Mouse (Mus musculus): ENCODE results near the gene Cactin. TPM values are rescaled to one million over a fixed set of nuclear protein-coding genes. Genes with fewer than 3 reads are reported as not detected.

Cactin gene
- 51.2 and 53.2 TPM in 2 replicates for polyA plus RNA-seq (2014; fragmentation: Nextera tagmentation; extraction: Ambion mirVana)

- WGBS = under 1% methylated on average over 68 of the region's 68 CpGs
- H3K4me2 ChIP-seq (ENCODE audit: low read depth, low read length, severe bottlenecking) = peak within 1 kb of the TSS; percentile 79
- peak within 1 kb of the TSS; percentile 72 for H3K27ac ChIP-seq (ENCODE audit: low read depth, low read length)
- H3K4me3 ChIP-seq (ENCODE audit: low read depth, low read length) = peak within 1 kb of the TSS; percentile 93
- peak; percentile 91 for ATAC-seq (replicated peaks; ENCODE audit: low FRiP score)
- no peaks in the 10 kb centered on the region for H3K9me3 ChIP-seq (ENCODE audit: control insufficient read depth, low read length)
- peak within 1 kb of the TSS; percentile 83 for H3K9ac ChIP-seq (ENCODE audit: low read length)
- peaks cover 23% of the 10 kb centered on the region for H3K36me3 ChIP-seq (ENCODE audit: control insufficient read depth, insufficient read depth, low read length)
- DNase-seq (ENCODE audit: low spot score) = peak; percentile 99
- peaks cover 20% of the 10 kb centered on the region for H3K4me1 ChIP-seq (replicated peaks; ENCODE audit: control insufficient read depth, insufficient read depth, low read length)
- H3K27me3 ChIP-seq (ENCODE audit: control insufficient read depth, insufficient read depth, low read length) = no peaks in the 10 kb centered on the region
These were observed at the start of gene Cactin for GRCm38 (mm10) chr10:81320550-81321347. TSS of gene Cactin (plus strand) at chr10:81321103.

GRCm38 (mm10) chr10:81272356-81272755, 48.5 kb upstream of the Cactin start:
- WGBS = 97% methylated on average over 21 of the region's 21 CpGs
- DNase-seq (ENCODE audit: low spot score) (no peak), ATAC-seq (replicated peaks; ENCODE audit: low FRiP score) (no peak)
- Histone ChIP-seq H3K4me2 (ENCODE audit: low read depth, low read length, severe bottlenecking) (no peak overlapping the region), H3K4me3 (ENCODE audit: low read depth, low read length) (no peak overlapping the region), H3K9ac (ENCODE audit: low read length) (no peak overlapping the region), H3K27ac (ENCODE audit: low read depth, low read length) (no peak overlapping the region), H3K9me3 (ENCODE audit: control insufficient read depth, low read length) (no peaks in the 10 kb centered on the region), H3K36me3 (ENCODE audit: control insufficient read depth, insufficient read depth, low read length) (peaks cover 6% of the 10 kb centered on the region; the same call in 1 of the 2 replicates), H3K27me3 (ENCODE audit: control insufficient read depth, insufficient read depth, low read length) (no peaks in the 10 kb centered on the region), H3K4me1 (replicated peaks; ENCODE audit: control insufficient read depth, insufficient read depth, low read length) (peaks cover 4% of the 10 kb centered on the region; the same call in 1 of the 2 replicates)

- H3K36me3 ChIP-seq (ENCODE audit: control insufficient read depth, insufficient read depth, low read length) = peaks cover 6% of the 10 kb centered on the region; the same call in 1 of the 2 replicates
- 95% methylated on average over 19 of the region's 19 CpGs for WGBS
- DNase-seq (ENCODE audit: low spot score) = no peak
These were observed 47.1 kb upstream of the Cactin start for GRCm38 (mm10) chr10:81273842-81274241.

GRCm38 (mm10) chr10:81277676-81278075, 43.2 kb upstream of the Cactin start:
- Histone ChIP-seq H3K9ac (ENCODE audit: low read length) (no peak overlapping the region), H3K4me1 (replicated peaks; ENCODE audit: control insufficient read depth, insufficient read depth, low read length) (no peaks in the 10 kb centered on the region), H3K9me3 (ENCODE audit: control insufficient read depth, low read length) (no peaks in the 10 kb centered on the region), H3K27ac (ENCODE audit: low read depth, low read length) (no peak overlapping the region), H3K36me3 (ENCODE audit: control insufficient read depth, insufficient read depth, low read length) (peaks cover 2% of the 10 kb centered on the region; the same call in 1 of the 2 replicates), H3K4me3 (ENCODE audit: low read depth, low read length) (no peak overlapping the region), H3K27me3 (ENCODE audit: control insufficient read depth, insufficient read depth, low read length) (no peaks in the 10 kb centered on the region), H3K4me2 (ENCODE audit: low read depth, low read length, severe bottlenecking) (no peak overlapping the region)
- 78% methylated on average over 22 of the region's 22 CpGs for WGBS
- ATAC-seq (replicated peaks; ENCODE audit: low FRiP score) (no peak), DNase-seq (ENCODE audit: low spot score) (no peak)

More at GRCm38 (mm10) chr10:81273842-81274241, 47.1 kb upstream of the Cactin start:
- no peak overlapping the region for H3K27ac ChIP-seq (ENCODE audit: low read depth, low read length)
- no peak overlapping the region for H3K4me2 ChIP-seq (ENCODE audit: low read depth, low read length, severe bottlenecking)
- no peaks in the 10 kb centered on the region; the same call in 1 of the 2 replicates for H3K4me1 ChIP-seq (replicated peaks; ENCODE audit: control insufficient read depth, insufficient read depth, low read length)
- H3K9me3 ChIP-seq (ENCODE audit: control insufficient read depth, low read length) = no peaks in the 10 kb centered on the region
- H3K9ac ChIP-seq (ENCODE audit: low read length) = no peak overlapping the region
- no peak overlapping the region for H3K4me3 ChIP-seq (ENCODE audit: low read depth, low read length)
- H3K27me3 ChIP-seq (ENCODE audit: control insufficient read depth, insufficient read depth, low read length) = no peaks in the 10 kb centered on the region
- no peak for ATAC-seq (replicated peaks; ENCODE audit: low FRiP score)

DNA sequence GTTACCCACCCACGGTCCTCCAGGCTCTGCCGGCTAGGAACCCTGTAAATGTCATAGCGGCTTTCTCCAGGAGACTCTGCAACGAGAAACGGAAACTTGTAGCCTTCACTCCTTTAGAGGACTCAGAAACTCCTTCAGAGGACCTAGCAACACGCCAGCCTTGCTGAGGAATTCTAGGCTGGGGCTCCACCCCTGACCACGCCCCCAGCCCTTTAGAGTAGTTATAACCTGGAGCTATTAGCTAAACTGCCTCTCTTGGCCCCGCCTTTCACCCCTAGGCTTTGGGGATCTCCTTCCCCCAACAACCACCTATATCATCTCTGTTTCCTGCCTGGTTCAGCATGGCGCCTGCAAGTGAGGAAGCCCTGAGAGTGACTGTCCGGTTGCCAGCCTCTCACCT, 41.4 kb upstream of the Cactin start:
- no peak overlapping the region for H3K4me3 ChIP-seq (ENCODE audit: low read depth, low read length)
- WGBS = 49% methylated on average over 10 of the region's 10 CpGs
- H3K27me3 ChIP-seq (ENCODE audit: control insufficient read depth, insufficient read depth, low read length) = peaks cover 5% of the 10 kb centered on the region

DNA sequence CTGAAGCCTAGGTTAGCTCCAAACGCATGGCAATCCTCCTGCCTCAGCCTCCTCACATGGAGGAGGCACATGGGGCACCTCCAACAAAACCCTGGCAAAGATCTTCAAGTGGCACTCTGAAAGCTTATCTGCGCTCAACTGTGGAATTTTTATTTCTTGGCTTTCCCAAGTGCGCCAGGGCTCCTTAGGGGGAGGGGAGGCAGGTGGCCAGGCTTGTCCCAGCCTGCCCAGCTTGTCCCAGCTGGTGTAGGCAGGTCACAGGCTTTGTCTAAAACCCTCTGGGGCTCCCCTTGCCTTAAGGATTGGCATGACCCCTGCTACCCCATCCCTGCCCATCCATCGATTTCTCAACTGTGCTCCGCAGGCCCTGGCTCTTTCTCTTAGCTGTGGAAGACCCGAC, 36.7 kb upstream of the Cactin start:
- Histone ChIP-seq H3K4me3 (ENCODE audit: low read depth, low read length) (no peak overlapping the region), H3K4me1 (replicated peaks; ENCODE audit: control insufficient read depth, insufficient read depth, low read length) (peaks cover 2% of the 10 kb centered on the region; the same call in 1 of the 2 replicates), H3K27me3 (ENCODE audit: control insufficient read depth, insufficient read depth, low read length) (peaks cover 12% of the 10 kb centered on the region), H3K36me3 (ENCODE audit: control insufficient read depth, insufficient read depth, low read length) (no peaks in the 10 kb centered on the region), H3K9ac (ENCODE audit: low read length) (no peak overlapping the region), H3K9me3 (ENCODE audit: control insufficient read depth, low read length) (no peaks in the 10 kb centered on the region), H3K27ac (ENCODE audit: low read depth, low read length) (no peak overlapping the region), H3K4me2 (ENCODE audit: low read depth, low read length, severe bottlenecking) (no peak overlapping the region)
- no peak for ATAC-seq (replicated peaks; ENCODE audit: low FRiP score)
- WGBS = 69% methylated on average over 6 of the region's 6 CpGs
- DNase-seq (ENCODE audit: low spot score) = no peak

More for the DNA sequence above, 41.4 kb upstream of the Cactin start:
- DNase-seq (ENCODE audit: low spot score) (no peak), ATAC-seq (replicated peaks; ENCODE audit: low FRiP score) (no peak)
- H3K27ac ChIP-seq (ENCODE audit: low read depth, low read length) = no peak overlapping the region
- H3K9ac ChIP-seq (ENCODE audit: low read length) = no peak overlapping the region
- no peaks in the 10 kb centered on the region for H3K36me3 ChIP-seq (ENCODE audit: control insufficient read depth, insufficient read depth, low read length)
- H3K4me1 ChIP-seq (replicated peaks; ENCODE audit: control insufficient read depth, insufficient read depth, low read length) = no peaks in the 10 kb centered on the region
- H3K9me3 ChIP-seq (ENCODE audit: control insufficient read depth, low read length) = no peaks in the 10 kb centered on the region
- no peak overlapping the region for H3K4me2 ChIP-seq (ENCODE audit: low read depth, low read length, severe bottlenecking)

- no peak overlapping the region for H3K9ac ChIP-seq (ENCODE audit: low read length)
- H3K27me3 ChIP-seq (ENCODE audit: control insufficient read depth, insufficient read depth, low read length) = peaks cover 15% of the 10 kb centered on the region
These were observed 36.2 kb upstream of the Cactin start for GRCm38 (mm10) chr10:81284719-81285118.

DNA sequence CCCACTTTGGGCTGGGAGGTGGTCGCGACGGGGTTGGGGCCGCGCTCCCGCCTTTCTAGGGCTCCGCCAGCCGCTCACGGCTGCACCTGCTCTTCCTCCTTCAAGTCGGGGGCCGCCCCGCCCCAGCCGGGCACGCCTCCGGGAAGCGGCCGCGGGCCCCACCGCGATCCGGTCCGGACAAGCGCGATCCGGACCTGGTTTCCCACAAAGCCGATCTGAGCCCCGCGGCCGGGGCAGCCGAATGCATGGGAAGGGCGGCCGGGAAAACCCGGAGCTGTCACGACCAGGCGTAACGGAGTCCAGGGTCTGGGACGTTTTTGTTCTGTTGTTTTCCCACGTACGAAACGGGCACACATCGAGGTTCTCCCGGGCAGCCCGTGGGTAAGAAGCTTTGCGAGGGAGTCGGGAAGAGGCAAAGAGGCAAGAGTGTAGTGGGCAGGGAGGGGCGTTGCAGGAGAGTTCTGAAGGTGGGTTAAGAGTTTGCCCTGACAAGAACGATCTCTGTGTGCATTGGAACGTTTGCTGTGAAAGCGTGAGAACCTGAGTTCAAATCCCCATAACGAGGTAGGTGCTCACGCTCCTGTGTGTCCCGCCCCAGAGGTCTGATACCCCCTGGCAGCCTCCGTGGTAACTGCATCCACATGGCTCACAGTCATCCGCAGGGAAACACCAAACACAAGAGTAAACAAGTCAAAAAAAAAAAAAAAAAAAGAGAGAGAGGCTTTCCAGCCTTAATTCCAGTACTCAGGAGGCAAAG, 35.0 kb upstream of the Cactin start:
- DNase-seq (ENCODE audit: low spot score) (peak; percentile 96), ATAC-seq (replicated peaks; ENCODE audit: low FRiP score) (peak; percentile 76)
- peak overlapping the region; percentile 80 for H3K4me2 ChIP-seq (ENCODE audit: low read depth, low read length, severe bottlenecking)
- H3K27me3 ChIP-seq (ENCODE audit: control insufficient read depth, insufficient read depth, low read length) = peaks cover 26% of the 10 kb centered on the region
- WGBS = 3% methylated on average over 54 of the region's 54 CpGs
- H3K9ac ChIP-seq (ENCODE audit: low read length) = peak overlapping the region; percentile 69
- no peaks in the 10 kb centered on the region for H3K9me3 ChIP-seq (ENCODE audit: control insufficient read depth, low read length)
- no peaks in the 10 kb centered on the region for H3K36me3 ChIP-seq (ENCODE audit: control insufficient read depth, insufficient read depth, low read length)
- peak overlapping the region; percentile 45 for H3K4me3 ChIP-seq (ENCODE audit: low read depth, low read length)
- H3K4me1 ChIP-seq (replicated peaks; ENCODE audit: control insufficient read depth, insufficient read depth, low read length) = peaks cover 5% of the 10 kb centered on the region; the same call in 1 of the 2 replicates
- no peak overlapping the region for H3K27ac ChIP-seq (ENCODE audit: low read depth, low read length)

More at GRCm38 (mm10) chr10:81284719-81285118, 36.2 kb upstream of the Cactin start:
- Histone ChIP-seq H3K4me2 (ENCODE audit: low read depth, low read length, severe bottlenecking) (peak overlapping the region; percentile 9; the same call in 1 of the 2 replicates), H3K27ac (ENCODE audit: low read depth, low read length) (no peak overlapping the region), H3K4me3 (ENCODE audit: low read depth, low read length) (peak overlapping the region; percentile 45; the same call in 1 of the 2 replicates), H3K4me1 (replicated peaks; ENCODE audit: control insufficient read depth, insufficient read depth, low read length) (peaks cover 2% of the 10 kb centered on the region; the same call in 1 of the 2 replicates), H3K36me3 (ENCODE audit: control insufficient read depth, insufficient read depth, low read length) (no peaks in the 10 kb centered on the region), H3K9me3 (ENCODE audit: control insufficient read depth, low read length) (no peaks in the 10 kb centered on the region)
- 12% methylated on average over 17 of the region's 17 CpGs for WGBS
- DNase-seq (ENCODE audit: low spot score) = no peak
- ATAC-seq (replicated peaks; ENCODE audit: low FRiP score) = no peak

Data from forebrain, embryonic 11.5 days (tissue).